Mouse (Mus musculus) MEL (cell line): ENCODE data around the gene Stk40. TPM values are rescaled to one million over a fixed set of nuclear protein-coding genes. Genes with fewer than 3 reads are reported as not detected.

Experiments used
- DNase-seq: peaks from one replicate; pipeline ENCODE4 v3.0.0; 2011; ENCODE audit warnings: low read depth, low spot score
- H3K27ac ChIP-seq: 2 replicates; pipeline ENCODE4 v1.5.1; 2012; ENCODE audit warnings: low read depth, mild to moderate bottlenecking, control low read depth, low read length, moderate library complexity; ENCODE audit not compliant: control insufficient read depth
- H3K27me3 ChIP-seq, 2 experiments: fragments of 150-350 bp in 1 of 2; sonication (generic) in 1 of 2; 2 replicates each; pipeline ENCODE4 v1.6.1; 2012; ENCODE audit warnings: low read length in 2 of 2, mild to moderate bottlenecking in 2 of 2, improper control_type of control experiment in 1 of 2, moderate library complexity in 1 of 2; ENCODE audit not compliant: insufficient read depth in 2 of 2, control insufficient read depth in 1 of 2
- H3K36me3 ChIP-seq, 2 experiments: 2 replicates each; pipeline ENCODE4 v1.6.1; 2012 to 2014; ENCODE audit warnings: low read length in 2 of 2, improper control_type of control experiment in 1 of 2, inconsistent platforms in 1 of 2, mild to moderate bottlenecking in 1 of 2; ENCODE audit not compliant: insufficient read depth in 2 of 2, control insufficient read depth in 1 of 2
- H3K4me1 ChIP-seq, 2 experiments: fragments of 150-350 bp in 1 of 2; sonication (generic) in 1 of 2; 2 replicates each; pipeline ENCODE4 v1.6.1; 2012; ENCODE audit warnings: low read length in 2 of 2, improper control_type of control experiment in 1 of 2, mild to moderate bottlenecking in 1 of 2; ENCODE audit not compliant: insufficient read depth in 2 of 2, control insufficient read depth in 1 of 2
- H3K4me3 ChIP-seq, 2 experiments: fragments of 150-350 bp in 1 of 2; sonication (generic) in 1 of 2; 2 replicates each; pipeline ENCODE4 v1.5.1; 2012; ENCODE audit warnings: low read depth in 2 of 2, low read length in 2 of 2, mild to moderate bottlenecking in 2 of 2, moderate library complexity in 2 of 2, control low read depth in 1 of 2, improper control_type of control experiment in 1 of 2; ENCODE audit not compliant: control insufficient read depth in 1 of 2, insufficient read depth in 1 of 2
- H3K79me2 ChIP-seq: 2 replicates; pipeline ENCODE4 v1.6.1; 2012; ENCODE audit warnings: mild to moderate bottlenecking, low read length, moderate library complexity; ENCODE audit not compliant: control insufficient read depth, poor library complexity, insufficient read depth
- H3K9ac ChIP-seq: 2 replicates; pipeline ENCODE4 v1.6.1; 2012; ENCODE audit warnings: low read depth, mild to moderate bottlenecking, control low read depth, low read length, moderate library complexity; ENCODE audit not compliant: control insufficient read depth, poor library complexity, severe bottlenecking
- H3K9me3 ChIP-seq: fragments of 150-350 bp; sonication (generic); replicated peaks from 2 replicates; pipeline ENCODE4 v1.6.1; 2012; ENCODE audit warnings: mild to moderate bottlenecking, low read length, improper control_type of control experiment, moderate library complexity; ENCODE audit not compliant: insufficient read depth
- CHD1 ChIP-seq: IDR thresholded peaks from 2 replicates; pipeline ENCODE4 v1.6.1; 2012; ENCODE audit warnings: low read depth, mild to moderate bottlenecking, inconsistent platforms, low read length, improper control_type of control experiment
- CHD2 ChIP-seq: IDR thresholded peaks from 2 replicates; pipeline ENCODE4 v1.6.1; 2011; ENCODE audit warnings: low read length, improper control_type of control experiment
- CTCF ChIP-seq, 3 experiments: IDR thresholded peaks in 2 of 3; conservative IDR thresholded peaks in 1 of 3; 2 replicates each; pipeline ENCODE4 v1.5.1; 2011 to 2012; ENCODE audit warnings: low read length in 3 of 3, low read depth in 2 of 3, mild to moderate bottlenecking in 2 of 3, improper control_type of control experiment in 1 of 3, inconsistent platforms in 1 of 3, mixed read lengths in 1 of 3, moderate library complexity in 1 of 3; ENCODE audit not compliant: control insufficient read depth in 1 of 3, insufficient read depth in 1 of 3, poor library complexity in 1 of 3, severe bottlenecking in 1 of 3
- ELF1 ChIP-seq: IDR thresholded peaks from 2 replicates; pipeline ENCODE4 v1.6.1; 2014; ENCODE audit warnings: low read depth, mild to moderate bottlenecking, inconsistent platforms, low read length, improper control_type of control experiment, moderate library complexity
- EP300 ChIP-seq, 2 experiments: IDR thresholded peaks; 2 replicates each; pipeline ENCODE4 v1.6.1; 2011; ENCODE audit warnings: improper control_type of control experiment in 2 of 2, low read length in 2 of 2, low read depth in 1 of 2, mild to moderate bottlenecking in 1 of 2
- ETS1 ChIP-seq: IDR thresholded peaks from 2 replicates; pipeline ENCODE4 v1.6.1; 2012; ENCODE audit warnings: low read depth, mild to moderate bottlenecking, inconsistent platforms, low read length, improper control_type of control experiment, moderate library complexity
- GABPA ChIP-seq: IDR thresholded peaks from 2 replicates; pipeline ENCODE4 v1.6.1; 2012; ENCODE audit warnings: low read depth, mild to moderate bottlenecking, inconsistent platforms, low read length, improper control_type of control experiment, moderate library complexity
- HCFC1 ChIP-seq: IDR thresholded peaks from 2 replicates; pipeline ENCODE4 v1.6.1; 2012; ENCODE audit warnings: low read depth, mild to moderate bottlenecking, inconsistent platforms, low read length, improper control_type of control experiment, moderate library complexity
- JUND ChIP-seq: IDR thresholded peaks from 2 replicates; pipeline ENCODE4 v1.6.1; 2011; ENCODE audit warnings: low read depth, mild to moderate bottlenecking, improper control_type of control experiment, low read length
- KAT2A ChIP-seq: conservative IDR thresholded peaks from 2 replicates; pipeline ENCODE4 v1.6.1; 2012; ENCODE audit warnings: low read depth, low read length, improper control_type of control experiment, inconsistent platforms
- MAX ChIP-seq: IDR thresholded peaks from 2 replicates; pipeline ENCODE4 v1.6.1; 2011; ENCODE audit warnings: low read length, improper control_type of control experiment
- MAZ ChIP-seq: IDR thresholded peaks from 2 replicates; pipeline ENCODE4 v1.6.1; 2012; ENCODE audit warnings: low read depth, mild to moderate bottlenecking, inconsistent platforms, low read length, improper control_type of control experiment
- MEF2A ChIP-seq: IDR thresholded peaks from 2 replicates; pipeline ENCODE4 v1.6.1; 2014; ENCODE audit warnings: low read depth, mild to moderate bottlenecking, inconsistent platforms, low read length, improper control_type of control experiment; ENCODE audit not compliant: poor library complexity, insufficient replicate concordance, severe bottlenecking; ENCODE audit errors: extremely low read depth
- MXI1 ChIP-seq: IDR thresholded peaks from 2 replicates; pipeline ENCODE4 v1.6.1; 2011; ENCODE audit warnings: mild to moderate bottlenecking, low read depth, low read length, improper control_type of control experiment
- MYC ChIP-seq: IDR thresholded peaks from 2 replicates; pipeline ENCODE4 v1.6.1; 2011; ENCODE audit warnings: low read depth, mild to moderate bottlenecking, low read length, improper control_type of control experiment, moderate library complexity
- NELFE ChIP-seq: IDR thresholded peaks from 2 replicates; pipeline ENCODE4 v1.6.1; 2011; ENCODE audit warnings: low read depth, low read length, improper control_type of control experiment
- NRF1 ChIP-seq: IDR thresholded peaks from 2 replicates; pipeline ENCODE4 v1.6.1; 2014; ENCODE audit warnings: low read depth, mild to moderate bottlenecking, inconsistent platforms, low read length, improper control_type of control experiment, moderate library complexity; ENCODE audit not compliant: poor library complexity, insufficient read depth, severe bottlenecking
- POLR2A ChIP-seq, 2 experiments: IDR thresholded peaks; 2 replicates each; pipeline ENCODE4 v1.6.1; 2011 to 2012; ENCODE audit warnings: low read length in 2 of 2, mild to moderate bottlenecking in 2 of 2, control low read depth in 1 of 2, improper control_type of control experiment in 1 of 2, low read depth in 1 of 2, moderate library complexity in 1 of 2; ENCODE audit not compliant: control insufficient read depth in 1 of 2, insufficient read depth in 1 of 2, poor library complexity in 1 of 2
- POLR2AphosphoS2 ChIP-seq: IDR thresholded peaks from 2 replicates; pipeline ENCODE4 v1.6.1; 2011; ENCODE audit warnings: low read length, improper control_type of control experiment
- POLR2AphosphoS5 ChIP-seq: IDR thresholded peaks from 2 replicates; pipeline ENCODE4 v1.6.1; 2012; ENCODE audit warnings: low read depth, borderline replicate concordance, mild to moderate bottlenecking, inconsistent platforms, low read length, moderate library complexity, mixed read lengths
- RAD21 ChIP-seq: IDR thresholded peaks from 2 replicates; pipeline ENCODE4 v1.6.1; 2011; ENCODE audit warnings: mild to moderate bottlenecking, low read depth, low read length, improper control_type of control experiment
- RCOR1 ChIP-seq: IDR thresholded peaks from 2 replicates; pipeline ENCODE4 v1.6.1; 2012; ENCODE audit warnings: low read depth, mild to moderate bottlenecking, inconsistent platforms, low read length, improper control_type of control experiment
- SIN3A ChIP-seq: IDR thresholded peaks from 2 replicates; pipeline ENCODE4 v1.6.1; 2012; ENCODE audit warnings: low read length, improper control_type of control experiment, inconsistent platforms
- SMC3 ChIP-seq: IDR thresholded peaks from 2 replicates; pipeline ENCODE4 v1.6.1; 2011; ENCODE audit warnings: low read depth, low read length, improper control_type of control experiment
- TBP ChIP-seq: IDR thresholded peaks from 2 replicates; pipeline ENCODE4 v1.8.0; 2011; ENCODE audit warnings: low read depth, low read length, improper control_type of control experiment
- USF1 ChIP-seq: IDR thresholded peaks from 2 replicates; pipeline ENCODE4 v1.6.1; 2014; ENCODE audit warnings: low read depth, mild to moderate bottlenecking, inconsistent platforms, low read length, improper control_type of control experiment, moderate library complexity
- USF2 ChIP-seq, 2 experiments: IDR thresholded peaks; 2 replicates each; pipeline ENCODE4 v1.6.1; 2011 to 2012; ENCODE audit warnings: improper control_type of control experiment in 2 of 2, low read length in 2 of 2, borderline replicate concordance in 1 of 2, inconsistent platforms in 1 of 2, low read depth in 1 of 2, mild to moderate bottlenecking in 1 of 2; ENCODE audit not compliant: insufficient read depth in 1 of 2
- ZKSCAN1 ChIP-seq: IDR thresholded peaks from 2 replicates; pipeline ENCODE4 v1.6.1; 2012; ENCODE audit warnings: low read depth, mild to moderate bottlenecking, inconsistent platforms, low read length, improper control_type of control experiment, moderate library complexity
- ZMIZ1 ChIP-seq: IDR thresholded peaks from 2 replicates; pipeline ENCODE4 v1.6.1; 2012; ENCODE audit warnings: low read depth, mild to moderate bottlenecking, inconsistent platforms, low read length, improper control_type of control experiment, moderate library complexity
- polyA plus RNA-seq, 2 experiments: library from polyadenylated mRNA; stranded (reverse) in 1 of 2; unstranded in 1 of 2; fragments of >175 nt in 1 of 2; fragments of >200 nt in 1 of 2; gene quantifications; 2 replicates each; pipeline versions ENCODE4 v1.2.1 to v1.2.4; 2012; ENCODE audit warnings: low replicate concordance in 2 of 2, low read depth in 1 of 2; ENCODE audit not compliant: insufficient read length in 2 of 2, insufficient read depth in 1 of 2, missing spikeins in 1 of 2
- total RNA-seq: library from RNA; depleted of rRNA; stranded (reverse); fragments of 300-350 nt; gene quantifications from 2 replicates; pipeline ENCODE4 v1.2.3, GENCODE M21; 2012

Stk40 gene
- total and polyA plus RNA-seq, 3 experiments, result 16.8 to 270 (median 79.4) TPM

- H3K4me3 ChIP-seq, result no peak overlapping the region
- peaks cover 0 to 43% of the 10 kb centered on the region in 2 experiments; a peak in 2 of 4 replicates for H3K36me3 ChIP-seq
- H3K9ac ChIP-seq, result no peak overlapping the region
- H3K79me2 ChIP-seq, result peaks cover 73% of the 10 kb centered on the region
- no peak for DNase-seq
- H3K27ac ChIP-seq, result no peak overlapping the region
- H3K27me3 ChIP-seq, result no peaks in the 10 kb centered on the region
- peaks cover 14 to 48% of the 10 kb centered on the region in 2 experiments for H3K4me1 ChIP-seq
- H3K9me3 ChIP-seq, result no peaks in the 10 kb centered on the region
- TF ChIP-seq POLR2AphosphoS2, result no peak
- TF ChIP-seq CHD2, result no peak
- no peak for TF ChIP-seq NELFE
- no peak for TF ChIP-seq ELF1
- no peak for TF ChIP-seq RAD21
- TF ChIP-seq USF1, result no peak
- no peak for TF ChIP-seq HCFC1
- no peak for TF ChIP-seq MYC
- TF ChIP-seq KAT2A, result no peak
- TF ChIP-seq MEF2A, result no peak
- TF ChIP-seq JUND, result no peak
- TF ChIP-seq MAZ, result no peak
- no peak for TF ChIP-seq TBP
- TF ChIP-seq ZMIZ1, result no peak
- no peak for TF ChIP-seq CTCF (IDR thresholded peaks at IDR 0.05 in 2 of 3, conservative IDR thresholded peaks at IDR 0.05 in 1 of 3; ENCODE audit: control insufficient read depth in 1 of 3, insufficient read depth in 1 of 3, low read depth in 2 of 3, low read length in 3 of 3, poor library complexity in 1 of 3, severe bottlenecking in 1 of 3)
- no peak for TF ChIP-seq RCOR1
- TF ChIP-seq SMC3, result no peak
- no peak for TF ChIP-seq EP300 (IDR thresholded peaks at IDR 0.05; ENCODE audit: low read depth in 1 of 2, low read length in 2 of 2)
- no peak for TF ChIP-seq NRF1
These were observed 4.4 kb downstream of the Stk40 start for GRCm38 (mm10) chr4:126108061-126108740.

- Histone ChIP-seq H3K27me3 (no peaks in the 10 kb centered on the region), H3K27ac (peak overlapping the region; percentile 77), H3K9me3 (no peaks in the 10 kb centered on the region), H3K79me2 (peaks cover 63% of the 10 kb centered on the region), H3K4me1 (peaks cover 14 to 48% of the 10 kb centered on the region in 2 experiments), H3K9ac (peak overlapping the region; percentile 55), H3K36me3 (peaks cover 0 to 43% of the 10 kb centered on the region in 2 experiments; a peak in 2 of 4 replicates), H3K4me3 (peak overlapping the region; percentile 31 to 42)
- DNase-seq, result peak; percentile 72
- no peak for TF ChIP-seq RCOR1
- peak in 1 of 2 experiments; percentile 8; a peak in 1 of 4 replicates for TF ChIP-seq EP300 (IDR thresholded peaks at IDR 0.05; ENCODE audit: low read depth in 1 of 2, low read length in 2 of 2)
- no peak for TF ChIP-seq ZKSCAN1
- no peak for TF ChIP-seq MAZ
- no peak for TF ChIP-seq ETS1
- 0 out of 2 replicates have a peak, but pooled peaks have one; percentile 5 for TF ChIP-seq MAX
- no peak for TF ChIP-seq CHD1
- no peak for TF ChIP-seq MXI1
- TF ChIP-seq GABPA, result no peak
- no peak for TF ChIP-seq RAD21
- TF ChIP-seq HCFC1, result no peak
- no peak for TF ChIP-seq POLR2A (IDR thresholded peaks at IDR 0.05; ENCODE audit: control insufficient read depth in 1 of 2, insufficient read depth in 1 of 2, low read depth in 1 of 2, low read length in 2 of 2, poor library complexity in 1 of 2)
- TF ChIP-seq JUND, result no peak
- no peak for TF ChIP-seq SIN3A
- TF ChIP-seq USF2 (IDR thresholded peaks at IDR 0.05; ENCODE audit: borderline replicate concordance in 1 of 2, insufficient read depth in 1 of 2, low read depth in 1 of 2, low read length in 2 of 2), result no peak
- no peak for TF ChIP-seq POLR2AphosphoS5
- TF ChIP-seq CHD2, result no peak
- 0 out of 2 replicates have a peak, but pooled peaks have one; percentile 27 for TF ChIP-seq USF1
These were observed 6.0 kb downstream of the Stk40 start for GRCm38 (mm10) chr4:126109613-126110373.
